Mouse (Mus musculus) C2C12 (cell line): ENCODE measurements around the gene Gas8. TPM values are rescaled to one million over a fixed set of nuclear protein-coding genes. Genes with fewer than 3 reads are reported as not detected.
"Not testable (repeated sequence)": the region's sequence is repeated elsewhere in the genome, so short reads cannot be mapped to it uniquely, and the experiment has no call there.

ENCODE experiments used
- H3K27me3 ChIP-seq: one replicate; pipeline ENCODE4 v1.6.1; 2011; ENCODE audit not compliant: control insufficient read depth, insufficient read depth, insufficient read length
- H3K36me3 ChIP-seq: one replicate; pipeline ENCODE4 v1.6.1; 2011; ENCODE audit not compliant: control insufficient read depth, insufficient read depth
- H3K4me3 ChIP-seq: one replicate; pipeline ENCODE4 v1.5.1; 2011; ENCODE audit warnings: mild to moderate bottlenecking, control low read depth; ENCODE audit not compliant: poor library complexity, insufficient read depth, severe bottlenecking
- H3K79me2 ChIP-seq: one replicate; pipeline ENCODE4 v1.6.1; 2011; ENCODE audit not compliant: control insufficient read depth, insufficient read depth
- H3K79me3 ChIP-seq: one replicate; pipeline ENCODE4 v1.6.1; 2011; ENCODE audit warnings: low read depth, control low read depth
- H3ac ChIP-seq: one replicate; pipeline ENCODE3; 2011; ENCODE audit warnings: low read depth; ENCODE audit not compliant: control insufficient read depth, insufficient read length
- CEBPB ChIP-seq: IDR thresholded peaks from one replicate; pipeline ENCODE4 v1.6.1; 2011; ENCODE audit warnings: low read depth, mild to moderate bottlenecking, control low read depth, moderate library complexity
- CTCF ChIP-seq: IDR thresholded peaks from one replicate; pipeline ENCODE4 v1.5.1; 2011; ENCODE audit not compliant: control insufficient read depth, insufficient read depth, insufficient read length
- FOSL1 ChIP-seq: IDR thresholded peaks from one replicate; pipeline ENCODE4 v1.8.0; 2011; ENCODE audit warnings: mild to moderate bottlenecking, low read length; ENCODE audit not compliant: poor library complexity, insufficient read depth, severe bottlenecking
- MAX ChIP-seq: IDR thresholded peaks from one replicate; pipeline ENCODE4 v1.6.1; 2011; ENCODE audit warnings: mild to moderate bottlenecking, control low read depth
- MYOD1 ChIP-seq: IDR thresholded peaks from one replicate; pipeline ENCODE4 v1.6.1; 2011; ENCODE audit warnings: low read depth; ENCODE audit not compliant: control insufficient read depth, insufficient read length
- MYOG ChIP-seq: IDR thresholded peaks from one replicate; pipeline ENCODE4 v1.6.1; 2011; ENCODE audit not compliant: control insufficient read depth, insufficient read length; ENCODE audit errors: extremely low read depth
- USF1 ChIP-seq: IDR thresholded peaks from one replicate; pipeline ENCODE4 v1.6.1; 2011; ENCODE audit warnings: low read depth, mild to moderate bottlenecking, control low read depth, moderate library complexity
- polyA plus RNA-seq: library from polyadenylated mRNA; unstranded; fragments of >200 nt; fragmentation: generic; extraction: Trizol; gene quantifications from one replicate; pipeline ENCODE4 v1.2.1, GENCODE M21; 2012; ENCODE audit warnings: missing spikeins

The Gas8 gene
- polyA plus RNA-seq, 1 experiment = 29.8 TPM

DNA sequence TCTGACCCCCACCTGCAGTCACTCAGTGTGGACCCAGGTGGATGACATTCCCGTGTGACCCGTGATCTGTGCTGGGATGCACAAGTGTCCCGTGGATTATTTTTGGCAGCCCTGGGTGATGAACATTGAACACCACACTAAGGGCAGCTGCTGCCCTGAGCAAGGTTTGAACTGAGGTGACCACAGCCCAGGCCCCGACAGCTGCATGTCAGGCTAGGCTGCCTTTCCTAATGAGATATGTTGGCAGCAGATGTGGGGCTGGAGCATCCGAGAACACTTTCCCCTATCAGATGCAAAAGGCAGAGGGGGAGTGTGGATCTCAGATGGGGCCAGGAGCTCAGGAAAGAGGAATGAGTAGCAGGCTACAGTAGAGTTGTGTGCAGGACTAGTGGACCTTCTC lies 7.8 kb upstream of the Gas8 start:
- H3ac ChIP-seq = no peak overlapping the region
- H3K36me3 ChIP-seq = peaks cover 5% of the 10 kb centered on the region
- no peak overlapping the region for H3K4me3 ChIP-seq
- H3K79me3 ChIP-seq = no peaks in the 10 kb centered on the region
- TF ChIP-seq MYOD1 = peak; percentile 52
- no peak for TF ChIP-seq MYOG
- H3K27me3 ChIP-seq = no peaks in the 10 kb centered on the region
- H3K79me2 ChIP-seq = no peaks in the 10 kb centered on the region

DNA sequence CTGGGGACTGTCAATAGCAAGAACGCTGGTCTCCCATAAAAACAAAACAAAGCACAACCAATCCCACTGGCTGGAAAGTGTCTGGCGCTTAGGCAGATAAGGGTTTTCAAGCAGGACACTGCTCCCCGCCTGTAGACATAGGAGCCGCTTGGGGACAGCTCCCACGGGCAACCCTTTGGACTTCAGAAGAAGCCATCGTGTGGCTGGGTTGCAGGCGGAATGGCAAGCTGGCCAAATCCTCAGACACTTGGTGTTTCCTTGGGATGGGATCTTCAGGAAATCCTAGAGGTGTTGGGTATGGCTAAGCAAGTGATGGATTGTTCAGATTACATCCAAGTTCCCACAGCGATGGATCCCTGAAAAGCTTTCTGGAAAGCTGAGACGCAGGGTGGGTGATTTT lies 4.5 kb upstream of the Gas8 start:
- Histone ChIP-seq H3ac (no peak overlapping the region), H3K79me2 (peaks cover 4% of the 10 kb centered on the region), H3K79me3 (peaks cover 3% of the 10 kb centered on the region), H3K36me3 (no peaks in the 10 kb centered on the region), H3K27me3 (no peaks in the 10 kb centered on the region), H3K4me3 (no peak overlapping the region)
- TF ChIP-seq USF1 (no peak), FOSL1 (no peak), CEBPB (no peak), MYOG (no peak), MAX (no peak), CTCF (no peak), MYOD1 (no peak)

DNA sequence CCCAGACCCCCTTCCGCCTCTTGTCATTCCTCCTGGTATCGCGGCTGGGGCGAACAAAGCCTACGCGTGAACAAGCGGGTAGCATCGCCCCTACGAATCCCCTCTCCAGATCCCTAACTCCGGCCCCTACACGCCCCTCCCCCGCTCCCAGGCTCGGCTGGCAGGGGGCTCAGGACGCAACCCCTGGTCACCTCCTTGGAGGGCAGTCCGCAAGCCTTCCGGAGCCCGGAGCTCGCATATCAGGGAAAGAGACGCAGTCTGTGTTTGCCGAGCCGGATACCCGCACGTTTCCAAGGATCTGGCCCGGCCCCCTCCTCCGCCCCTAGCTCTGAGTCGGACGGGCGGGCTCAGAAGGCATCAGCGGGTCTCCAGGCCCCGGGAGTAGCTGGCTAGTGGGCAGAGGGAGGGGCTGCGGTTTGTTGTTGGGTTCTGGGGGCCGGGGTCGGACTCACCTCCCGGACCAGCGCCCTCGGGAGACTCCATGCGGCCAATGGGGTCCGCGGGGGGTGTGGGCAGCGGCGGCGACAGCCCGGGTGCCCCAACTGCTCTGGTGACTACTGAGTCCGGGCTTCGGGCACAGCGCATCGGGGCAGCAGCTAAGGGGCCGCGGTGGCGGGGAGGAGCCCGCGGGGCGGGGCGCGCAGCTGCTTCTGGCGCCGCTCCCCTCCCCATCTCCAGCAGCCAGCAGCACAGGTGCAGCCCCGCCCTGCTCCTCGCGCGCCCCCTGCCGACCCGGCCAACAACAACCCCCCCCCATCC lies 3.7 kb upstream of the Gas8 start, which contains the start of gene Dbndd1:
Gene Dbndd1, minus strand, starts transcription at position 683 of the 759 bp plus-strand sequence.
- peaks cover 12% of the 10 kb centered on the region for H3K79me2 ChIP-seq
- H3K36me3 ChIP-seq = no peaks in the 10 kb centered on the region
- H3K79me3 ChIP-seq = peaks cover 9% of the 10 kb centered on the region
- peak within 1 kb of the TSS; percentile 62 for H3ac ChIP-seq
- no peaks in the 10 kb centered on the region for H3K27me3 ChIP-seq
- peak within 1 kb of the TSS; percentile 25 for H3K4me3 ChIP-seq
- TF ChIP-seq CTCF (peak; percentile 58), MYOD1 (peak; percentile 59), MYOG (no peak)

DNA sequence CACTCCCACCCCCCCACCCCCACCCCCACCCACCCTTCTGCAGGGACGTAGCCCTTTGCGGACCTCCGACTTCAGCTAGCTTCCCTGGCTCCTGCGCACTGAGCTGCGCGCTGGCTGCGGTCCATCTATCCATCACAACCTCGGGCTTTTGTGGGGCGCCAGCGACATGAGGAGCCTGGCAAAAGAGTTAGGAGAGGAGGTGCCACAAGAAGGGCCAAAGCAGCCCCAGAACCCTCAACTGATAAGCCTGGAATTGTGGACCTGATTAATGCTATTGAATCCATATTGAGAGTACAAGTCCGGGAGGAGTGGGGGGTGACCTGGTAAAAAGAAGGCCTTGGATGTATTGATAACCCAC lies 3.1 kb upstream of the Gas8 start:
- Histone ChIP-seq H3K4me3 (no peak overlapping the region), H3K79me3 (peaks cover 9% of the 10 kb centered on the region), H3K36me3 (peaks cover 1% of the 10 kb centered on the region), H3ac (no peak overlapping the region), H3K79me2 (peaks cover 18% of the 10 kb centered on the region), H3K27me3 (no peaks in the 10 kb centered on the region)
- no peak for TF ChIP-seq MYOG
- no peak for TF ChIP-seq FOSL1
- no peak for TF ChIP-seq MYOD1
- no peak for TF ChIP-seq CTCF
- no peak for TF ChIP-seq USF1
- no peak for TF ChIP-seq CEBPB
- no peak for TF ChIP-seq MAX

DNA sequence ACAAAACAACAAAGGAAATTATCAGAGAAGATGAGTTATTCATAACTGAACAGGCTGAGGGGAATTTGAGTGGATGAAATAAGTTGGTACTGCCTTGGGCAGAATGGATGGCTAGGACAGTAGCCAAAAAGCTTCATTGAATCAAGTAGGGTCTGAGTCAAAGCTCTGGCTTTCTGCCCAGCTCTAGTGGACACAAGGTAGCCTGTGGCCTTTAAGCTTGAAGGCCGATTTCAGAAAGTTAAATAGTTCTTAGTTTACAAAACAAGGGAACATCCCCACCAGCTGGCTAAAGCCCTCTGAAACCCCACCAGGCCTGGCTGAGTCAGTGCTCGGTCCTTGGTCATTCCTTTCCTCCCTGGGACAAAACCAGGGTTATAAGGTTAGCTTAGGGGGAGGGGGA lies 2.0 kb upstream of the Gas8 start:
- peaks cover 23% of the 10 kb centered on the region for H3K79me2 ChIP-seq
- no peaks in the 10 kb centered on the region for H3K27me3 ChIP-seq
- TF ChIP-seq MAX (no peak), FOSL1 (no peak), CTCF (no peak), MYOD1 (no peak), USF1 (no peak), CEBPB (no peak), MYOG (no peak)
- peaks cover 10% of the 10 kb centered on the region for H3K36me3 ChIP-seq
- no peak overlapping the region for H3ac ChIP-seq
- no peak overlapping the region for H3K4me3 ChIP-seq
- peaks cover 9% of the 10 kb centered on the region for H3K79me3 ChIP-seq

DNA sequence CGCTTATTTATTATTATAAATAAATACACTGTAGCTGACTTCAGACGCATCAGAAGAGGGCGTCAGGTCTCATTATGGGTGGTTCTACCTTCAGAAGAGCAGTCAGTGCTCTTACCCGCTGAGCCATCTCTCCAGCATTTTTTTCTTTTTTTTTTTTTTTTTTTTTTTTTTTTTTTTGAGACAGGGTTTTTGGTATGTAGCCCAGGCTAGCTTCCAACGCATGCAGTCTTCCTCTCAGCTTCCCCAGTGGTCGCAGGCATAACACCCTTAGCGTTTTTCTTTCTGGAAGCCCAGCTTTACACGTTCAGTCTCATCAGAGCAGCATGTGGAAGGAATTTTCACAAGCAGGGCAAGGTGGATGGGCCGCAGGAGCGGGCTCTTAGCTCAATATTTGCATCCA lies 462 bp upstream of the Gas8 start:
- Histone ChIP-seq H3K79me2 (peaks cover 31% of the 10 kb centered on the region), H3ac (no peak overlapping the region), H3K27me3 (no peaks in the 10 kb centered on the region), H3K4me3 (no peak overlapping the region), H3K36me3 (peaks cover 24% of the 10 kb centered on the region), H3K79me3 (peaks cover 11% of the 10 kb centered on the region)
- TF ChIP-seq MYOG (no peak), USF1 (no peak), MAX (no peak), CTCF (no peak), MYOD1 (no peak), FOSL1 (no peak), CEBPB (no peak)

DNA sequence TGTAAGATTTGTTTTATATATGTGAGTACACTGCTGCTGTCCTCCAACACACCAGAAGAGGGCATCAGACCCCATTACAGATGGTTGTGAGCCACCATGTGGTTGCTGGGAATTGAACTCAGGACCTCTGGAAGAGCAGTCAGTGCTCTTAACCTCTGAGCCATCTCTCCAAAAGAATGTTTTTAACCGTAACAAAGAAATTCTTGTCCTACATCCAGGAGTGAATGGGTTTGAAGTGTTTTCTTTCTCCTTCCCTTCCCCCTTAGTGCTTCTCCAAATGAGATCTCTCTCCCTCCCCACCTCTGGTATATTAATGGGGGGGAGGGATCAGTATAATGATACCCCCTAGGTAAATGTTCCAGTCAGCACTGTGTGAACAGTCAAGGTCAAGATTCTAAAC lies 1.4 kb downstream of the Gas8 start:
- peaks cover 41% of the 10 kb centered on the region for H3K36me3 ChIP-seq
- not testable (repeated sequence) for H3K27me3 ChIP-seq, H3ac ChIP-seq, H3K4me3 ChIP-seq
- H3K79me2 ChIP-seq = peaks cover 31% of the 10 kb centered on the region
- H3K79me3 ChIP-seq = peaks cover 11% of the 10 kb centered on the region
